In genomic region chr10:120694472-120694871, GRCm38 (mm10) we compare ENCODE assay signal across 9 mouse cellular contexts.
DNase-seq lines count a peak whose midpoint lies in the region; ATAC-seq and TF ChIP-seq lines count a peak whose summit lies in the region.
"Had no signal": no experiment of that assay in that cellular context is flagged by ENCODE, and none has a peak within 500 bp of the region (broad histone marks: within the 10 kb centered on the region; RNA-seq: fewer than 3 reads in every experiment).

No protein-coding gene starts in this region.

- TF ChIP-seq POLR2A in limb, embryonic 14.5 days (IDR thresholded peaks at IDR 0.05; ENCODE audit: borderline replicate concordance, extremely low read depth, insufficient read depth, insufficient read length), result no peak

- no peaks in the 10 kb centered on the region for H3K36me3 ChIP-seq in forebrain, embryonic 13.5 days (ENCODE audit: poor library complexity, severe bottlenecking)
- H3K36me3 ChIP-seq in forebrain, embryonic 16.5 days (ENCODE audit: control insufficient read depth, insufficient read depth), result no peaks in the 10 kb centered on the region
- H3K36me3 ChIP-seq in limb, embryonic 14.5 days (ENCODE audit: control insufficient read depth, insufficient read depth, low read length), result no peaks in the 10 kb centered on the region

- H3K27ac ChIP-seq in forebrain, embryonic 13.5 days, result no peak overlapping the region
- no peak overlapping the region for H3K27ac ChIP-seq in forebrain, embryonic 16.5 days (ENCODE audit: low read length)
- H3K27ac ChIP-seq in limb, embryonic 14.5 days (replicated peaks; ENCODE audit: low read depth, low read length), result no peak overlapping the region; the same call in 1 of the 2 replicates

- peak overlapping the region; percentile 12; the same call in 1 of the 2 replicates for H3K4me2 ChIP-seq in forebrain, embryonic 13.5 days
- no peak overlapping the region for H3K4me2 ChIP-seq in forebrain, embryonic 16.5 days (ENCODE audit: low read length)
- H3K4me2 ChIP-seq in limb, embryonic 14.5 days (replicated peaks; ENCODE audit: low read depth, low read length, severe bottlenecking), result peak overlapping the region; percentile 28

- no peak for ATAC-seq in forebrain, embryonic 13.5 days
- ATAC-seq in forebrain, embryonic 16.5 days, result no peak
- no peak for ATAC-seq in limb, embryonic 14.5 days (ENCODE audit: low FRiP score, low read depth)
- ATAC-seq in activated CD4-positive, CD25-positive, alpha-beta regulatory T cell, adult 4 months, result no peak

- H3K4me1 ChIP-seq in forebrain, embryonic 13.5 days, result peaks cover 15% of the 10 kb centered on the region; the same call in 1 of the 2 replicates
- no peaks in the 10 kb centered on the region for H3K4me1 ChIP-seq in forebrain, embryonic 16.5 days (replicated peaks; ENCODE audit: control insufficient read depth, insufficient read depth, low read length)
- peaks cover 18% of the 10 kb centered on the region for H3K4me1 ChIP-seq in limb, embryonic 14.5 days (ENCODE audit: control insufficient read depth, insufficient read depth, low read length)

- no peak overlapping the region for H3K9ac ChIP-seq in forebrain, embryonic 13.5 days
- H3K9ac ChIP-seq in forebrain, embryonic 16.5 days (replicated peaks; ENCODE audit: low read depth, low read length), result no peak overlapping the region
- no peak overlapping the region for H3K9ac ChIP-seq in limb, embryonic 14.5 days (ENCODE audit: low read depth, low read length, severe bottlenecking)

- DNase-seq in ovary, postnatal 36 days (ENCODE audit: low spot score), result peak; percentile 24
- no peak for DNase-seq in ovary, postnatal 14 days (ENCODE audit: low spot score)
- peak; percentile 50 for DNase-seq in limb, embryonic 14.5 days (ENCODE audit: low spot score)
- peak; percentile 27 for DNase-seq in yolk sac, embryonic 10.5 days (ENCODE audit: low spot score)
- no peak for DNase-seq in gastrocnemius, postnatal 14 days
- DNase-seq: cerebellum, adult 9-10 months had no signal

- no peaks in the 10 kb centered on the region for H3K9me3 ChIP-seq in forebrain, embryonic 13.5 days (replicated peaks)
- H3K9me3 ChIP-seq in forebrain, embryonic 16.5 days (ENCODE audit: control insufficient read depth, low read length), result no peaks in the 10 kb centered on the region
- H3K9me3 ChIP-seq in limb, embryonic 14.5 days (ENCODE audit: control insufficient read depth, low read length), result no peaks in the 10 kb centered on the region

- 28% methylated on average over 18 of the region's 18 CpGs for WGBS in forebrain, embryonic 13.5 days
- WGBS in forebrain, embryonic 16.5 days, result 25% methylated on average over 18 of the region's 18 CpGs
- WGBS in limb, embryonic 14.5 days, result 14% methylated on average over 18 of the region's 18 CpGs

- H3K4me3 ChIP-seq in forebrain, embryonic 13.5 days, result no peak overlapping the region
- H3K4me3 ChIP-seq in forebrain, embryonic 16.5 days (replicated peaks; ENCODE audit: low read length), result no peak overlapping the region
- peak overlapping the region; percentile 4 for H3K4me3 ChIP-seq in limb, embryonic 14.5 days (replicated peaks; ENCODE audit: low read length)

- intact Hi-C loops in gastrocnemius, postnatal 14 days (cut with DNase I; ENCODE audit: low total_unique reads), result no loop called here

- H3K27me3 ChIP-seq in forebrain, embryonic 13.5 days, result peaks cover 13% of the 10 kb centered on the region
- H3K27me3 ChIP-seq in forebrain, embryonic 16.5 days (replicated peaks; ENCODE audit: control insufficient read depth, insufficient read depth, low read length), result peaks cover 10% of the 10 kb centered on the region; the same call in 1 of the 2 replicates
- no peaks in the 10 kb centered on the region for H3K27me3 ChIP-seq in limb, embryonic 14.5 days (ENCODE audit: control insufficient read depth, insufficient read depth, low read length)

Comparison
In these comparisons a context has a peak if more than half of its experiments do, and no peak if none do; other contexts are left out.
1. DNase-seq: peak in ovary, postnatal 36 days (single experiment), limb, embryonic 14.5 days (single experiment) and yolk sac, embryonic 10.5 days (single experiment); none in ovary, postnatal 14 days (single experiment) and gastrocnemius, postnatal 14 days (single experiment).